Mouse (Mus musculus): Measurements from ENCODE around the gene Tmprss11b. TPM values are rescaled to one million over a fixed set of nuclear protein-coding genes. Genes with fewer than 3 reads are reported as not detected.

Tmprss11b gene
- not detected in 2 replicates for polyA plus RNA-seq (2021; fragmentation: Nextera tagmentation)
- long read RNA-seq, experiment 1, result 0 reads
- long read RNA-seq, experiment 2, result 0 reads

DNA sequence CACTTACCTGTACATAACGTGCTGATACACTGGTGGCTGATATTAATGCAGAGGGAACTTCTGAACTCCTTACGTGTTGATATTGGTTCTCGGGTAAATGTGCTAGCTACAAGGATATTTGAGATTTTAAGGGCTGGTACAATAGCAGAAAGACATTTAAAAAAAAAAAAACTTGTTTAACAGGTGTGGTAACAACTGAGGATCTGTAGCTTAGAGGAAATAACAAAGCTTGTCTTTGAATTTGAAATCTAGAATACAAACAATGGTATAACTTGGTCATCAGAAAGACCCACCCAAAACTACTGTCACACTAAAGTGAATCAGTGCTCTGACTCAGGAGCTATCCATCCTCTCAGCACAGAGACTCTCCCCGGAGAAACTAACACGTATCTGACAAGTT is at the start of gene Tmprss11b:
Tmprss11b (minus strand) TSS at position 101 of the 400 bp plus-strand sequence.

GRCm38 (mm10) chr5:86632324-86632723 is 43.8 kb downstream of the Tmprss11b start, which contains the start of gene Tmprss11f:
Gene Tmprss11f (minus strand): TSS chr5:86632424.

Other genes starting within 250 kb of the Tmprss11b start
- gene Tmprss11a, start 207.4 kb downstream of the Tmprss11b start, polyA plus RNA-seq (2021; fragmentation: Nextera tagmentation), result not detected in 2 replicates
- gene Tmprss11g, start 157.8 kb downstream of the Tmprss11b start, polyA plus RNA-seq (2021; fragmentation: Nextera tagmentation), result not detected in 2 replicates
- not detected in 2 replicates for gene Tmprss11f, start 43.9 kb downstream of the Tmprss11b start, polyA plus RNA-seq (2021; fragmentation: Nextera tagmentation)
- gene Tmprss11e, start 69.5 kb upstream of the Tmprss11b start, polyA plus RNA-seq (2021; fragmentation: Nextera tagmentation), result not detected in 2 replicates
- gene Ythdc1, start 127.9 kb upstream of the Tmprss11b start, polyA plus RNA-seq (2021; fragmentation: Nextera tagmentation), result 12.6 and 18.5 TPM in 2 replicates
- not detected in 2 replicates for gene Ugt2b34, start 230.6 kb upstream of the Tmprss11b start, polyA plus RNA-seq (2021; fragmentation: Nextera tagmentation)

Data from left cerebral cortex, adult 6 months (tissue).